Mouse (Mus musculus) MEL (cell line): ENCODE data around the gene Lcn8. TPM values are rescaled to one million over a fixed set of nuclear protein-coding genes. Genes with fewer than 3 reads are reported as not detected.

Experiments used
- DNase-seq: peaks from one replicate; pipeline ENCODE4 v3.0.0; 2011; ENCODE audit warnings: low read depth, low spot score
- H3K27ac ChIP-seq: 2 replicates; pipeline ENCODE4 v1.5.1; 2012; ENCODE audit warnings: low read depth, mild to moderate bottlenecking, control low read depth, low read length, moderate library complexity; ENCODE audit not compliant: control insufficient read depth
- H3K27me3 ChIP-seq, 2 experiments: fragments of 150-350 bp in 1 of 2; sonication (generic) in 1 of 2; 2 replicates each; pipeline ENCODE4 v1.6.1; 2012; ENCODE audit warnings: low read length in 2 of 2, mild to moderate bottlenecking in 2 of 2, improper control_type of control experiment in 1 of 2, moderate library complexity in 1 of 2; ENCODE audit not compliant: insufficient read depth in 2 of 2, control insufficient read depth in 1 of 2
- H3K36me3 ChIP-seq, 2 experiments: 2 replicates each; pipeline ENCODE4 v1.6.1; 2012 to 2014; ENCODE audit warnings: low read length in 2 of 2, improper control_type of control experiment in 1 of 2, inconsistent platforms in 1 of 2, mild to moderate bottlenecking in 1 of 2; ENCODE audit not compliant: insufficient read depth in 2 of 2, control insufficient read depth in 1 of 2
- H3K4me1 ChIP-seq, 2 experiments: fragments of 150-350 bp in 1 of 2; sonication (generic) in 1 of 2; 2 replicates each; pipeline ENCODE4 v1.6.1; 2012; ENCODE audit warnings: low read length in 2 of 2, improper control_type of control experiment in 1 of 2, mild to moderate bottlenecking in 1 of 2; ENCODE audit not compliant: insufficient read depth in 2 of 2, control insufficient read depth in 1 of 2
- H3K4me3 ChIP-seq, 2 experiments: fragments of 150-350 bp in 1 of 2; sonication (generic) in 1 of 2; 2 replicates each; pipeline ENCODE4 v1.5.1; 2012; ENCODE audit warnings: low read depth in 2 of 2, low read length in 2 of 2, mild to moderate bottlenecking in 2 of 2, moderate library complexity in 2 of 2, control low read depth in 1 of 2, improper control_type of control experiment in 1 of 2; ENCODE audit not compliant: control insufficient read depth in 1 of 2, insufficient read depth in 1 of 2
- H3K79me2 ChIP-seq: 2 replicates; pipeline ENCODE4 v1.6.1; 2012; ENCODE audit warnings: mild to moderate bottlenecking, low read length, moderate library complexity; ENCODE audit not compliant: control insufficient read depth, poor library complexity, insufficient read depth
- H3K9ac ChIP-seq: 2 replicates; pipeline ENCODE4 v1.6.1; 2012; ENCODE audit warnings: low read depth, mild to moderate bottlenecking, control low read depth, low read length, moderate library complexity; ENCODE audit not compliant: control insufficient read depth, poor library complexity, severe bottlenecking
- H3K9me3 ChIP-seq: fragments of 150-350 bp; sonication (generic); replicated peaks from 2 replicates; pipeline ENCODE4 v1.6.1; 2012; ENCODE audit warnings: mild to moderate bottlenecking, low read length, improper control_type of control experiment, moderate library complexity; ENCODE audit not compliant: insufficient read depth
- BHLHE40 ChIP-seq: IDR thresholded peaks from 2 replicates; pipeline ENCODE4 v1.6.1; 2012; ENCODE audit warnings: low read depth, mild to moderate bottlenecking, inconsistent platforms, low read length, improper control_type of control experiment, borderline replicate concordance
- CTCF ChIP-seq, 3 experiments: IDR thresholded peaks in 2 of 3; conservative IDR thresholded peaks in 1 of 3; 2 replicates each; pipeline ENCODE4 v1.5.1; 2011 to 2012; ENCODE audit warnings: low read length in 3 of 3, low read depth in 2 of 3, mild to moderate bottlenecking in 2 of 3, improper control_type of control experiment in 1 of 3, inconsistent platforms in 1 of 3, mixed read lengths in 1 of 3, moderate library complexity in 1 of 3; ENCODE audit not compliant: control insufficient read depth in 1 of 3, insufficient read depth in 1 of 3, poor library complexity in 1 of 3, severe bottlenecking in 1 of 3
- E2F4 ChIP-seq: IDR thresholded peaks from 2 replicates; pipeline ENCODE4 v1.6.1; 2011; ENCODE audit warnings: low read depth, low read length, improper control_type of control experiment, borderline replicate concordance
- ETS1 ChIP-seq: IDR thresholded peaks from 2 replicates; pipeline ENCODE4 v1.6.1; 2012; ENCODE audit warnings: low read depth, mild to moderate bottlenecking, inconsistent platforms, low read length, improper control_type of control experiment, moderate library complexity
- GABPA ChIP-seq: IDR thresholded peaks from 2 replicates; pipeline ENCODE4 v1.6.1; 2012; ENCODE audit warnings: low read depth, mild to moderate bottlenecking, inconsistent platforms, low read length, improper control_type of control experiment, moderate library complexity
- HCFC1 ChIP-seq: IDR thresholded peaks from 2 replicates; pipeline ENCODE4 v1.6.1; 2012; ENCODE audit warnings: low read depth, mild to moderate bottlenecking, inconsistent platforms, low read length, improper control_type of control experiment, moderate library complexity
- MAFK ChIP-seq: IDR thresholded peaks from 2 replicates; pipeline ENCODE4 v1.6.1; 2011; ENCODE audit warnings: low read depth, mild to moderate bottlenecking, low read length, improper control_type of control experiment, borderline replicate concordance
- MAZ ChIP-seq: IDR thresholded peaks from 2 replicates; pipeline ENCODE4 v1.6.1; 2012; ENCODE audit warnings: low read depth, mild to moderate bottlenecking, inconsistent platforms, low read length, improper control_type of control experiment
- NELFE ChIP-seq: IDR thresholded peaks from 2 replicates; pipeline ENCODE4 v1.6.1; 2011; ENCODE audit warnings: low read depth, low read length, improper control_type of control experiment
- POLR2AphosphoS2 ChIP-seq: IDR thresholded peaks from 2 replicates; pipeline ENCODE4 v1.6.1; 2011; ENCODE audit warnings: low read length, improper control_type of control experiment
- RCOR1 ChIP-seq: IDR thresholded peaks from 2 replicates; pipeline ENCODE4 v1.6.1; 2012; ENCODE audit warnings: low read depth, mild to moderate bottlenecking, inconsistent platforms, low read length, improper control_type of control experiment
- TCF12 ChIP-seq: IDR thresholded peaks from 2 replicates; pipeline ENCODE4 v1.6.1; 2014; ENCODE audit warnings: low read depth, mild to moderate bottlenecking, inconsistent platforms, low read length, improper control_type of control experiment, moderate library complexity
- USF1 ChIP-seq: IDR thresholded peaks from 2 replicates; pipeline ENCODE4 v1.6.1; 2014; ENCODE audit warnings: low read depth, mild to moderate bottlenecking, inconsistent platforms, low read length, improper control_type of control experiment, moderate library complexity
- USF2 ChIP-seq, 2 experiments: IDR thresholded peaks; 2 replicates each; pipeline ENCODE4 v1.6.1; 2011 to 2012; ENCODE audit warnings: improper control_type of control experiment in 2 of 2, low read length in 2 of 2, borderline replicate concordance in 1 of 2, inconsistent platforms in 1 of 2, low read depth in 1 of 2, mild to moderate bottlenecking in 1 of 2; ENCODE audit not compliant: insufficient read depth in 1 of 2
- ZNF384 ChIP-seq: IDR thresholded peaks from 2 replicates; pipeline ENCODE4 v1.6.1; 2012; ENCODE audit warnings: low read depth, mild to moderate bottlenecking, inconsistent platforms, low read length, improper control_type of control experiment
- polyA plus RNA-seq, 2 experiments: library from polyadenylated mRNA; stranded (reverse) in 1 of 2; unstranded in 1 of 2; fragments of >175 nt in 1 of 2; fragments of >200 nt in 1 of 2; gene quantifications; 2 replicates each; pipeline versions ENCODE4 v1.2.1 to v1.2.4; 2012; ENCODE audit warnings: low replicate concordance in 2 of 2, low read depth in 1 of 2; ENCODE audit not compliant: insufficient read length in 2 of 2, insufficient read depth in 1 of 2, missing spikeins in 1 of 2
- total RNA-seq: library from RNA; depleted of rRNA; stranded (reverse); fragments of 300-350 nt; gene quantifications from 2 replicates; pipeline ENCODE4 v1.2.3, GENCODE M21; 2012

Lcn8 gene
- total and polyA plus RNA-seq, 3 experiments, result not detected

GRCm38 (mm10) chr2:25682426-25682825, 29.5 kb downstream of the Lcn8 start, which contains the start of gene Lcn10:
Gene Lcn10, plus strand, starts transcription at chr2:25682726.
- TF ChIP-seq ZNF384, result no peak
- no peak for TF ChIP-seq RCOR1
- no peak for TF ChIP-seq GABPA
- TF ChIP-seq MAFK, result no peak
- no peak for TF ChIP-seq MAZ
- TF ChIP-seq NELFE, result no peak
- TF ChIP-seq ETS1, result no peak
- no peak for TF ChIP-seq E2F4
- no peak for TF ChIP-seq USF1
- TF ChIP-seq BHLHE40, result no peak
- TF ChIP-seq TCF12, result no peak
- TF ChIP-seq POLR2AphosphoS2, result no peak
- no peak for TF ChIP-seq CTCF (IDR thresholded peaks at IDR 0.05 in 2 of 3, conservative IDR thresholded peaks at IDR 0.05 in 1 of 3; ENCODE audit: control insufficient read depth in 1 of 3, insufficient read depth in 1 of 3, low read depth in 2 of 3, low read length in 3 of 3, poor library complexity in 1 of 3, severe bottlenecking in 1 of 3)
- TF ChIP-seq, all 39 proteins: peak for 0
- Histone ChIP-seq H3K36me3 (no peaks in the 10 kb centered on the region), H3K9ac (no peak within 1 kb of the TSS), H3K4me1 (no peaks in the 10 kb centered on the region), H3K79me2 (no peaks in the 10 kb centered on the region; the same call in 1 of the 2 replicates), H3K4me3 (no peak within 1 kb of the TSS), H3K27me3 (no peaks in the 10 kb centered on the region), H3K27ac (no peak within 1 kb of the TSS), H3K9me3 (no peaks in the 10 kb centered on the region)
- no peak for DNase-seq

DNA sequence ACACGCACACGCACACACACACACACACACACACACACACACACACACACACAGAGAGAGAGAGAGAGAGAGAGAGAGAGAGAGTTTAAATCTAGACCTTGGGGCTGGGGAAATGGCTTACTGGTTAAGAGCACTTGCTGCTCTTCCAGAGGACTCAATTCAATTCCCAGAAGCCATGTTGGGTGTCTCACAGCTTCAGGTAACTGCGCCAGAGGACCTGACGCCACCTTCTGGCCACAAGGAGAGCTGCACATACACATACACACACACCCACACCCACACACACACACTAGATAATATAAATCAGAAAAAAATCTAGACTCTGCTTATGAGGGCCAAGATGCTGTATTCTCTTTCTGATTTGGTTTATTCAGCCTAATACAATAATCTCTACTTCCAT, 34.0 kb downstream of the Lcn8 start:
- Histone ChIP-seq H3K27ac (no peak overlapping the region), H3K9ac (no peak overlapping the region), H3K27me3 (no peaks in the 10 kb centered on the region; a peak in 1 of 4 replicates), H3K4me3 (no peak overlapping the region), H3K4me1 (no peaks in the 10 kb centered on the region), H3K79me2 (no peaks in the 10 kb centered on the region), H3K9me3 (no peaks in the 10 kb centered on the region), H3K36me3 (no peaks in the 10 kb centered on the region)
- DNase-seq, result peak; percentile 6
- peak; percentile 9 to 30 (median 29); a peak in 3 of 6 replicates for TF ChIP-seq CTCF (IDR thresholded peaks at IDR 0.05 in 2 of 3, conservative IDR thresholded peaks at IDR 0.05 in 1 of 3; ENCODE audit: control insufficient read depth in 1 of 3, insufficient read depth in 1 of 3, low read depth in 2 of 3, low read length in 3 of 3, poor library complexity in 1 of 3, severe bottlenecking in 1 of 3)
- no peak for TF ChIP-seq USF2 (IDR thresholded peaks at IDR 0.05; ENCODE audit: borderline replicate concordance in 1 of 2, insufficient read depth in 1 of 2, low read depth in 1 of 2, low read length in 2 of 2)
- TF ChIP-seq HCFC1, result no peak
